Mouse (Mus musculus): ENCODE data around the gene Zfhx3.
A peak's percentile ranks its signal among the peaks of the same experiment; 100 is the strongest.

The Zfhx3 gene

DNA sequence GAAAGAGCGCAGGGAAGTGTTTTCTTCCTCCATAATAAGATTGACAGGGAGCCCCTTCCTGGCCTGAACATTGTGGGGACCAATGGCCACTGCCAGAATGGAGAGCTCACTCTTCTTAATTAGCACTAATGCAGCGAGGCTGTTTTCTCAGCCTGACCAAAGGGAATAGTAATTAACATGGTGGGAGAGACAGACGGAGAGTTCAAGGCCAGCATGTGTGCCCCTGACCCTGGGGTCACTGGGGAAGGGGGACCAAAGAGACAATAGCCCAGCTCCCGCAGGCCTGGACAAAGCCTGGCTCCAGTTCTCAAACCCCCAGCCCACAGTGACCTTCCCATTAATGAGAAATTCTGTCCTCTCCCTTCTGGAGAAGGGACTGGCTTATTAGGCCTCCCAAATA, 419.0 kb downstream of the Zfhx3 start:
- DNase-seq (ENCODE audit: low spot score) = no peak

- DNase-seq (ENCODE audit: low spot score) = no peak
Observed at GRCm38 (mm10) chr8:108362421-108362820, 420.0 kb downstream of the Zfhx3 start.

GRCm38 (mm10) chr8:108363435-108363834, 421.0 kb downstream of the Zfhx3 start:
- DNase-seq (ENCODE audit: low spot score) = no peak

DNA sequence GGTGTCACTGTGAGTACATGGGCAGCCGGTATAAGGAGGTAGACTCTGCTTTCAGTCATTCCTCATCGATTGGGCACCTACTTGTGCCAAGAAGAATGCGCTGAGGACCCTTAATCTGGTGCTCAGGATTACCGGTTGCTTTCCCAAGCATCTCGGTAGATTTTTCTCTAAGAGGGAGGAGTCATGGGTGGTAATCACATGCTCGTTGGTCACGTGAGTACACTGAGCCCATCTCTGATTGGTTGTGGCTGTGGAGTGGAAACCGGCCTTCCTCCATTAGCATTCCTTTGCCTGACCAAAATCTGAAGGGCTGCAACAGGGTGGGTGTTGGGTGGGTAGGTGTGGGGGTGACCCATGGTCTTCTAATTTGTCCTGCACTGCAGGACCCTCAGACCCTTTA, 421.4 kb downstream of the Zfhx3 start:
- DNase-seq (ENCODE audit: low spot score) = no peak

- peak; percentile 49 for DNase-seq (ENCODE audit: low spot score)
Observed at GRCm38 (mm10) chr8:108369081-108369480, 426.6 kb downstream of the Zfhx3 start.

DNA sequence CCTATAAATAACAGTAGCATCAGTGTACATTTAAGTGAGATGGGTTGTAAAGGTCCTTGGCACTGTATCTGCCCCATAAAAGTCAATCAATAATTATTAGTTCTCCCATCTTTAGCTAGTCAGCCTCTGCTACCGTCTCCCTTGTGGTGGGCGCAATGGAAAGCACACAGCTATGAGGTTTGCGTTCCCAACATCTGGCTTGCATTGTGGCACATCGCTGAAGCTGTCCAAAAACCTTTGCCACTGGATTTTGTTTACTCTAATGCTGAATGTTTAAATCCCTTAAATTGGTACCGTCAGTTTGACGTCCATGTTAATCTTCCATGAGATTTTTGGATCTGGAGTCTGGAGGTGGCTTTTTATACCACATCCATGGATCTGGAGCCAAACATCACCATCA, 428.3 kb downstream of the Zfhx3 start:
- DNase-seq (ENCODE audit: low spot score) = no peak

GRCm38 (mm10) chr8:108373046-108373445, 430.6 kb downstream of the Zfhx3 start:
- DNase-seq (ENCODE audit: low spot score) = no peak

DNA sequence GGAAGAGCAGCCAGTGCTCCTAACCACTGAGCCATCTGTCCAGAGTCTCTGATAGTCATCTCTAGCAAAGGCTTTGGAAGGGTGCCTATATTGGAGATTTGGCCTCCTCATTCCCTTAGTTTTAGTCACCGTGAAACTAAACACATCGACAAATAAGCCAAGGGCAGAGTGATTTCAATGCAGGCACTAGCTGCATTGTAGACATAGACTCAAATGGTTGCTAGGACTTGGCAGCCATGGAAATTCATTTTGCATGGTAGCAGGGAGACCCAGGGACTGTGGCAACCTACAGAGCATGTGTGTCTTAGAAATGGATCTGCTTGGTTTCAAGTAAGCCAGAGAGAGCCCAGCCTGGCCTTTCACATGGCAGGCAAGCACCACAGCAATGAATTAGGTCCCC, 435.6 kb downstream of the Zfhx3 start:
- DNase-seq (ENCODE audit: low spot score) = no peak

- no peak for DNase-seq (ENCODE audit: low spot score)
Observed at GRCm38 (mm10) chr8:108383121-108383520, 440.7 kb downstream of the Zfhx3 start.

DNA sequence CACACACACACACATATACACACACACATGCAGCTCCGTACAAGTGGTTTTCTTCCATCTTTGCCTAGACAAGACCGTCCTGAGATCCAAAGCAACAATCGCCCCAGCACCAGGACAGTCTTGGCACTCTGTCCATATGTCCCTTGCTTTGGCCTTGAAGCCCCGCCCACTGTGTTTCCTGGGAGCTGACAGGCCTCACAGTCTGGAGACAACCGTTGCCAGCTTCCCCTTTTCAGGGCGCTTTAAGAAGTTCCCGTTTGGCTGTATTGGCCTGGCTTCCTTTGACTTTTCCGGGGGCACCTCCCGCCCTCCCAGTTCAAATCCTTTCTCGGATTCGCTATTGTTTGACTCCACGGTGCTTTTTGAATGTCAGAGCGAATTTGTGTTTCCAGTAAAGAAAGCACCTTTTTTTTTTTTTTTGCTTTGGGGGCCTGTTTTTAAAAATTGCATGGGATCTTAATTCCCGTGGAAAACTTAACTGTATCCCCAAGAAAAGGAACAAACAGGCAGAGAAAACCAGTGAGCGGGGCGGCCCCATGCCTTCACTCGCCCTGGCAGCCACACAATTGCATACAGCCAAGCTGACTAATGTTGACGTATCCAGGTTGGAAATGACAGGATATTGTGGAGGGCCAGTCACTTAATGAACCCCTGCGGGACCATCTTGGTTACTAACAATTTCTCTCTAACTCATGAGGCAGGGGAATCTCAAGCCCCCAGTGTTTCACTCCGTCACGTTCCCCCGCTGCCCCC, 444.9 kb downstream of the Zfhx3 start:
- peak; percentile 43 for DNase-seq (ENCODE audit: low spot score)

- no peak for DNase-seq (ENCODE audit: low spot score)
Observed at GRCm38 (mm10) chr8:108387913-108388274, 445.4 kb downstream of the Zfhx3 start.

GRCm38 (mm10) chr8:108392909-108393308, 450.5 kb downstream of the Zfhx3 start:
- no peak for DNase-seq (ENCODE audit: low spot score)

GRCm38 (mm10) chr8:108402149-108402548, 459.7 kb downstream of the Zfhx3 start:
- DNase-seq (ENCODE audit: low spot score) = no peak

GRCm38 (mm10) chr8:108406716-108407494, 464.5 kb downstream of the Zfhx3 start:
- no peak for DNase-seq (ENCODE audit: low spot score)

DNA sequence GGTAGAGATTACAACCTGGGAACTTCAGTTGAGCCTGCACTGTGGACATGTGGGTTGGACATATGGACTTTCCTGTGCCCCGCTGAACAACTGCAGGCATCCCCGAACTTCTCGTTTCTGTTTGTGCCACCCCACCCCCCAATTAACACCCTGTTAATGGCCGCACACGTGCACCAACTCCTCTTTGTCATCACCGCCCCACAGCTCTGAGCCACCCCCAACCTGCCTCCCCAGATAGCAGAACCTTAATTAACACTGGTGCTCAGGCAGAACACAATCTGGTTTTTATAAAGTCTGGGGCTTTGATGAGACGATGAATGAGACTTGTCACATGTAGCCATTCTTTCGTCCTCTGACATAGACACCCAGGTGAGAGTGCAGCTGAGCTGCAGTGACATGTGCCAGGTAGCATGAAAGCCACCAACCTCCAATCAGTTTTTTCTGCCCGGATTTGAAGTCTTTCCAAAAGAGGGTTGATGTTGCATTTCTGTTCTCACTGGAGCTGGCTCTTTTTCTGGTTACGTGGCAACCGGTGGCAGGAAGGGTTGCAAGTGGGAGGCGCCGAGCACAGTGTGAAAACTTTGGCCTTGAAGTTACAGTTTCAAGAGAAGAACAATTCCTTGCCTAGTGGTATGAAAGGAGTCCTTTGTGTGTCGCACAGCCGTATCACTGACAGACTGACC, 476.9 kb downstream of the Zfhx3 start:
- DNase-seq (ENCODE audit: low spot score) = no peak

GRCm38 (mm10) chr8:108422521-108422920, 480.1 kb downstream of the Zfhx3 start:
- DNase-seq (ENCODE audit: low spot score) = no peak

- DNase-seq (ENCODE audit: low spot score) = peak; percentile 5
Observed at GRCm38 (mm10) chr8:108424337-108424736, 481.9 kb downstream of the Zfhx3 start.

DNA sequence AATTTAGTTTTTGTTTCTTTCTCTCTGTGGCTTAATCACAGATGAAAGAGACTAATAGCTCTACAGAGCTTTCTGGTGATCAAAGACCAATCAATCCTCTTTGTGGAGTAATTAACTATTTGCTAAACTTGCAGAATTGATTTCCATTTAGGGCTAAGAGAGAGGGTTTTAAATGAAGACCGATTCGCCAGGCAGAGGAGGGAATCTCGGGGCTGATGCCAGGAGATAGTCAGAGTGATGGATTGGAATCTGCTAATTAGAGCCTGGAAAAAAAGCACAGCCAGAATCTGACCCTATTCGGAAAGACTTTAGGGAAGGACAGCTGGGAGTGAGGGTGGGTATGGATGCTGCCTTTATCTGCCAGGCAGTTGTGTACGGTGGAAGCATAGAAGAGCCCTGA, 490.9 kb downstream of the Zfhx3 start:
- DNase-seq (ENCODE audit: low spot score) = no peak

- DNase-seq (ENCODE audit: low spot score) = no peak
Observed at GRCm38 (mm10) chr8:108434510-108434909, 492.1 kb downstream of the Zfhx3 start.

- no peak for DNase-seq (ENCODE audit: low spot score)
Observed at GRCm38 (mm10) chr8:108436336-108436735, 493.9 kb downstream of the Zfhx3 start.

- no peak for DNase-seq (ENCODE audit: low spot score)
Observed at GRCm38 (mm10) chr8:108437316-108437830, 494.9 kb downstream of the Zfhx3 start.

DNA sequence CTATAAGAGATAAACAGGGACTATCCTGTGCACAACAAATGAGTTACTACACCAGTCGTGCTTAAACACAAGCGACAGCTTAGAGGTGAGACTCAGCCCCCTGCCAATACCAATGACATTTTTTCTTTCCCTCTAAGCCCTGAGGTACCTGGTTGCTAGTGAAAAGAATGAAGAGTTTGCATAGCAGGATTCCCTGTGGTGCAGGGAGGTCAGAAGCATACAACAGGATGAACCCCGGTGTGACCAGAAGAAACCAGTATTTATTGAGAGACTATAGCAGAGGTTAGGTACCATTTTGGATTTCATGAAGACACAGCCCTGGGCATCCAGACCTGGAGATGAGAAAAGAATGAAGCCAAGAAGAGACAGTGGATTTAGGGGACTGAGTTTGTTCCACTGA, 498.0 kb downstream of the Zfhx3 start:
- DNase-seq (ENCODE audit: low spot score) = no peak

GRCm38 (mm10) chr8:108450847-108451246, 508.4 kb downstream of the Zfhx3 start:
- DNase-seq (ENCODE audit: low spot score) = no peak

Measured in lung, postnatal 25 days (tissue).